Mouse (Mus musculus): Measurements from ENCODE around the gene Tradd.

Gene Tradd

DNA sequence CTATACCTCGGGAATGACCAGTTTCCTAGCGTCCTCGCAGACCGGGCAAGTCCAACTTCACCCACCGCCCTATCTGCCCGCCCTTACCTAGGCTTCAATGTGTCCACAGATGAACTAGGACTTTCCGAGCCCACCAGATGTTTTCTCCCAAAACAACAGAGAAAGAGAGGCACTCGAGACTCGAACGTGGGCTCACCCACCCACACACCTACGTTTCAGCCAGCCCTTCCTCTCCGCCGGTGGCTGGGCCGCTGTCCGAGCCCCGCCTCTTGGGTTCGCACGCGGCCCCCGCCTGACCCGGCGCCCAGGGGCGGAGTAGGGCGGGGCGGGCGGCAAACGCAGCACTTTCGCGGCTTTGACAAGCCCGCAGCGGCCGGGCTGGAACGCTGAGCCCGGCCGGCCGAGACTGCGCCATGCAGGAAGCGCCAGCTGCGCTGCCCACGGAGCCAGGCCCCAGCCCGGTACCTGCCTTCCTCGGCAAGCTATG is 5.1 kb upstream of the Tradd start, which contains the start of gene Hsf4:
TSS of gene Hsf4 (plus strand) at position 341 of the 487 bp plus-strand sequence.
- DNase-seq = peak; percentile 76

- peak; percentile 57 for DNase-seq
These were observed 4.7 kb upstream of the Tradd start for GRCm38 (mm10) chr8:105269075-105269458.

GRCm38 (mm10) chr8:105268342-105269074 is 4.1 kb upstream of the Tradd start:
- DNase-seq = peak; percentile 66

DNA sequence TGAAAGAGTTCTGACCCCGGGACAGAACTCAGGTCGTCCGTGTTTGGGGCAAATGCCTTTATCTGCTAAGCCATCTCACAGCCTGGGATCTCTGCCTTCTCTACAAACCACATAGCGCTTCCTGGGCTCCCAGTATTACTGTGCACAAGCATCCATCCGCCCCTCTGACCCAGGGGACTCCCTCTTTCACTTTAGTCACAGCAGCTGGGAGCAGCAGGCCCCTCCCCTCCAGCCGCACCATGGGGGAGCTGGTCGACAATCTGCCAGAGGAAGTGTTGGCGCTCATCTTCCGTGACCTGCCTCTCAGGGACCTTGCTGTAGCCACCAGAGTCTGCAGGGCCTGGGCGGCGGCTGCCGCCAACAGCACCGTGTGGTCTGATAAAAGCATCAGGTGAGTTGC is 2.4 kb upstream of the Tradd start:
- no peak for DNase-seq

GRCm38 (mm10) chr8:105265128-105265527 is 719 bp upstream of the Tradd start:
- peak; percentile 41 for DNase-seq

DNA sequence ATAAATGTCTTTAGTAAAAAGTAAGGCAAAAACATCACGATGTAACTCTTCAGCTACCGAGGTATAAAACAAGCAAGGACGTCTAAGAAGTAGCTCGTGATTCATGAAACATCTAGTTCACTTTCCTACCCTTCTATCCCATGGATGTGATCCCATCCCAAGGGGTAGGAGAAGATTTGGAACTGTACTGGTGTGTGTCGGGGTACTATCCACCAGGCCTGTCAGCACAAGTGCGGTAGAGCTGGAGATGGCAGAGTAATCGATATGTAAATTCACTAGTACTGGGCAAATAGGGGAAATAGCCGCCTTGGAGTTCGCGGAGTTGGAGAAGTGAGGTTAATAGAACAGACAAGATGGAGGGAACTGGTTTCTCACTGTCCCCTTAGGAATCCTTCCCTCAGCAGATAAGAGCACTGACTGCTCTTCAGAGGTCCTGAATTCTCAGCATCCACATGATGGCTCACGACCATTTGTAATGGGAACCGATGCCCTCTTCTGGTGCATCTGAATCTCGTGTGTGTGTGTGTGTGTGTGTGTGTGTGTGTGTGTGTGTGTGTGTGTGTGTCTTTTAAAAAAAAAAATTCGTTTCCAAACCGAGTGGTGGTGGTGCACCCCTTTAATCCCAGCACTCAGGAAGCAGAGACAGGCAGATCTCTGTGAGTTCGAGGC is 1.0 kb downstream of the Tradd start:
- no peak for DNase-seq

DNA sequence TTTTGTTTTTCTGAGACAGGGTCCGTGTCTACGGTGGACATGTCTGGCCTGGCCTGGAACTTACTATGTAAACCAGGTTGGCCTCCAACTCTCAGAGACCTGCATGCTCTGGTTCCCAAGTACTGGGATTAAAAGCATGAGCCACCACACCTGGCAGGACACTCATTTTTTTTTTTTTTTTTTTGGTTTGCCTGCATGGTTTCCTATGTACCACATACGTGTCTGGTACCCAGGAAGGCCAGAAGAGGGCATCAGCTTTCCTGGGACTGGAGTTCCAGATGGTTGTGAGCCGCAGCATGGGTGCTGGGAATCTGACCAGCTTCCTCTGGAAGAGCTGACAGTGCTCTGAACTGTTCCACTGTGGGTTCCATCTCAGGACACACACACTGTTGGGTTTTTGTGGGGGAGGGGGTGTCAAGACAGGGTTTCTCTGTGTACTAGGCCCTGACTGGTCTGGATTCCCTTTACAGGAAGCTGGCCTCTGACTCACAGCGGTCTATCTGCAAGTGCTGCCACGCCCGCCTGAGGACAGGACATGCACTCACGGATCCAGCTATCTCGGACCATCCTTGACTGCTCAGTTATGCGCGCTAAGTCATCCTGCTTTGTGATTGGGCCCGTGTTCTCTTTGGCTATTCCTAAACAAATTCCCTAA is 3.0 kb downstream of the Tradd start:
- no peak for DNase-seq

DNA sequence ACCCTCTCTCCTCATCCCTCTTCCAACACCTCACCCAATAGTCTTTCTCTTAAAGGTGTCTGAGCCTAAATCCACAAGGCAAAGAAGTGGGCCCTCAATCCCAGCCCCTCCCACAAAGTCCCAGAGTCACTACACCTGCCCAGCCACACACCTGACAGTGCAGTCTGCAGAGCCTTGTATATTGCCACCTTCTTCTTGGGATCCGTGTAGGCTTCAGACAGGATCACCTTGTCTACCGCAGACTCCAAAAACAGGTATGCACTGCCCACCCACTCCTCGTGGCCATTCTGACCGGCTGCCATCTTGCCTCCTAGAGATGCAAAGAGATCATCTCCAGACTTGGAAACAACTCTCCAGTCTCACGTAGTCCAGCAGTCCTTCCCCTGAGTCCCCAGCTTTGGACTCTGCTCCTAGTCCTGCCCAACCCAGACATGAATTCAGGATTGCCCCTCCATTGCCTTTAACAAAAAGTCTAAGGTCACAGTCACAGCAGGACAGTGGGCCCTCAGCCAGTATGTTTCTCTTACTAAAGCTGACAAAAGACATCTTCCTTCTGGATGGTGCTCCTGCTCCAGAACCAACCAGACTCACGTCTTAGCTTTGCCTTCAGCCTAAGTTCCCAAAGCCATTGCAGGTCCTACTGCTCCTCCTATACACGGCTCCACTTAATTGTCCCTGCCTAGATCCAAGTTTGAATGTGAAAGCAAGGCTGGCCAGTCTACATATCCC is 3.9 kb downstream of the Tradd start:
- no peak for DNase-seq

- DNase-seq = peak; percentile 87
These were observed 4.6 kb downstream of the Tradd start for GRCm38 (mm10) chr8:105259721-105260320.

GRCm38 (mm10) chr8:105258911-105259720 is 5.3 kb downstream of the Tradd start:
- peak; percentile 46 for DNase-seq

GRCm38 (mm10) chr8:105257318-105258114 is 6.9 kb downstream of the Tradd start:
- DNase-seq = no peak

DNA sequence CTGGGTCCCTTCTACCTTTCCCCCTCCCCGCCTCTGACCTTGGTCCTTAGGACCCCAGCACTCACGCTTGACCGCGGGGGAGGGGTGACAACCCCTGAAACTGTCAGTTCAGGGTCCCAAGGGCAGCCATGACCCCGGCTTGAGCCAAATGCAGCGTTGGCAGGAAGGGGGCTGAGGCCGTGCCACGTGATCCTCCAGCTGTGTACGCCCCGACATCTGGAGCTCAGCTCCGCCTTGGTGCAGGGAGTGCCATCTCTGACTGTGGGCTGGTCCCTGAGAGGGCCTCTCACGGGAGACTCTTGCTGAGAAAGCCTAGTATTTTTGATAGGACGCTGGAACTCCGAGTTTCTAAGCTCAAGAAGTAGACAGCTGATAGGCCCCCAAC is 9.5 kb downstream of the Tradd start, which contains the start of gene B3gnt9:
TSS of gene B3gnt9 (minus strand) at position 188 of the 385 bp plus-strand sequence.
- DNase-seq = peak; percentile 74

GRCm38 (mm10) chr8:105254152-105254965 is 10.1 kb downstream of the Tradd start:
- DNase-seq = peak; percentile 96

DNA sequence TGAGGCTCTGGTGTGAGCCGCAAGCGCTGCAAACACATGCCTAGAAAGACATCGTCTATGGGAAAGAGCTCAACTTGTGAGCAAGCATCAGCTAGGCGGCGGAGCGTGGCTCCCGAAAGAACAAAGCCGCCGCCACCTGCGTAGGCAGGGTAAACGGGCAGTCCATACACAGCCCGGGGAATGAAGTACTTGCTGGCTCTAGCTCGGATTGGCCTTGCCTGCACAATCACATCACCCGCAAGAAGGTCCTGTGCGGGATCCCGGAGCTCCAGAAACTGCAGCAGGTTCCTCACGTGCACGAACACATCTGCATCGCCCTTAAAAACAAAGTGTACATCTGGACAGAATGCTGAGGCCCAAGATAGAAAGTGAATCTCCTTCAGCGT is 10.7 kb downstream of the Tradd start:
- peak; percentile 26 for DNase-seq

DNA sequence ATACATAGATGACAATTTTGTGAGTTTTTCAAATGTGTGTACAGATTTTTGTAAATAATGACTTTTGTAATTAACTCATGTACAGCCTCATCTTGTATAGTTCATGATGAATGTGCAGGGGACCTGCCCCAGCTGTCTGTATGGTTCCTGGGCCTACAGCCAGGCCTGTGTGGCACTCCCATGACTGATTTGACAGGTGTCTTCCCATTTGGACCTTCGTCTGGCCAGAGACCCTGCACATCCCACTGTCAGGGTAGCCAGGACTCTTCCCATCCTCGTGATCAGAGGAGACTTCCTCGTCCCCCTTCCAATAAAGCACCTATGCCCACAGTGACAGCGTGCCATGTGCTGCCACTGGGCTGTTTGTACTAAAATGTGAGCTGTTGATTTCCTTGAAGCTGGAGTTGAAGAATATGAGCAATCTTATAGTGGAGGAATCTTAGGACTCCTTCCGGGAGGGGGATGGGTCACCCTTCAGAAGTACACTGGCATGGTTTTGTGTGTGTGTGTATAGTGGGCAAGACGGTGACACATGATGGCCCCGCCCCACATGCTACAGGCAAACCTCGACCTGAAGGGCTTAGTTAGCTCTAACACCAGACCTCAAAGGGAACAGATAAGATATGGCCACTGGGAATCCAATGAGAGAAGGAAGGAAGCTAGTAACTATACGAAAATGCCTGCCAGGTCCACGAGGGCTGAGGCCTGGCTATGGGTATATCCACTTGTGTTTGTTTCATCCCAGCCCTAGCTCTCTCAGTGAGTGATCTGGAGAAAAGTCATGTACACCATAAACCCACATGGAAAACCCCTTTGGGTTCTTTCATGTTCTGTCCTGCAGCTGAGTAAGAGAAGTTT is 11.5 kb downstream of the Tradd start:
- DNase-seq = no peak

DNA sequence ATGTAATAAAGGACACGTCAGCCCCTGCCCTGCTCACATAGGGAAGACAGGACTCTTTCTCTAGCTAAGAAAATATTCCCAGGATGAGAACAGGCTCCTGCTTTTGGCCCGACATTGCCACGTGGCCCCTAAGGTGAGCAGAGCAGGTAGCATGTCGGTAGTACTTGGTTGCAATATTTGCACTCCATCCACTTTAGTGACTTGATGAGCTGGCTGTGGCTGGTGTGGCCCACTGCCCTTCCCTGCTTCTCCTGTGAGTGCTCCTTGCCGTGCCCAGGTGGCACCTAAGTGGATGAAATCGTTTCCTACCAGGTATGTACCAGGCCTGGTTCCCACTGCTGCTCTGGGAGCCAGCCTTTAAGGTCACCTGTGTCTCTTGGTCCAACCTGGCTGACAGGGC is 12.5 kb downstream of the Tradd start:
- DNase-seq = no peak

- DNase-seq = no peak
These were observed 23.4 kb downstream of the Tradd start for GRCm38 (mm10) chr8:105241016-105241415.

DNA sequence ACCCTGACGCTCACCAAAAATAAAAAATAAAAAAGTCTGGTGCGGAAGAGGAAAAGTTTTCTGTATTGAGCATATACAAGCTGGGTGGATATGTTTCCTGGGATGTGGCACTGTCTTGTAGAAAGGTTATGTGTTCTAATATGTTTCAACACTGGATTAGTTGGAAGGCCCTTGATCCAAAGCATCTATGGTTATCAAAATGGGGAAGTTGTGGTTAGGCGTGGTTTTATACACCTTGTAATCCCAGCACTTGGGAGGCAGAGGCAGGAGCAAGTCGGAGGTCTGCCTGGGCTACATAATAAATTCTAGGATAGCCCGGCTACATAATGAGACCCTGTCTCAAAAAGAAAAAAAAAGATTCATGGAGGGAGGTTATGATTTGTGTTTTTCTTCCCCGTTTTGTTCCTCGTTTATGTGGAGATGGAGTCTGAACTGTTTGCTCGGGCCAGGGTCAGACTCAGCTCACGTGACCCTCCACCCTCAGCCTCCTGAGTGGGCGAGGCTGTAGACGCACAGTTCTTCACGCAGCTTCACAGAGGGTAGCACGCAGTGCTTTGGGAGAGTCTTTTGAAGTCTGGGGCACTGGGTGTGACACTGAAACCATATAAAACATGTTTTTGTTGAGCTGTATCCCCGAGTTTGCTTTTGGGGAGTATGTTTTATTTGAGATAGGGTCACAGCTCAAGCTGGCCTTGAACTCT is 26.8 kb downstream of the Tradd start:
- DNase-seq = no peak

Data from kidney, postnatal 10 days (tissue).